Mouse (Mus musculus) heart, postnatal 0 days (tissue): ENCODE data around the gene Bsg.

ENCODE experiments used
- CTCF ChIP-seq: IDR thresholded peaks from 2 replicates; pipeline ENCODE4 v1.5.1; 2016; ENCODE audit warnings: antibody characterized with exemption, control low read depth, low read depth
- EP300 ChIP-seq: IDR thresholded peaks from 2 replicates; pipeline ENCODE4 v1.6.1; 2016; ENCODE audit warnings: antibody characterized with exemption, low read depth

DNA sequence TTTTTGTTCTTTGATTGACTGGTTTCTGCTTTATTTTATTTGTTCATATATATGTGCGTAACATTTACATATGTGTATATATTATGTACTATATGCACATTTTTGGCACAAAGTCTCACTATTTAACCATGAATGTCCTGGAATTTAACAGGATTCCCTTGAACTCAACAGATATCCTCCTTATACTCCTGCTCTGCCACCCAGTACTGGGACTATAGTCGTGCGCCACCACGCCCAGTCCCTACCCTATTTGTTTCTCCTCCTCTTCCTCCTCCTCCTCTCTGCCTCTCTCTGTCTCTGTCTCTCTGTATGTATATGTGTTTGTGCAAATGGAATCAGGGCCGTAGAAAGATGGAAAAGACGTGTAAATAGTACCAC, 42.5 kb downstream of the Bsg start:
- no peak for TF ChIP-seq EP300
- no peak for TF ChIP-seq CTCF
